Mouse (Mus musculus) liver, embryonic 14.5 days (tissue): Measurements from ENCODE around the gene Kidins220. TPM values are rescaled to one million over a fixed set of nuclear protein-coding genes. Genes with fewer than 3 reads are reported as not detected.

Experiments
- ATAC-seq: fragments of 200-750 bp; cut with Nextera tagmentation; 2 replicates; pipeline ENCODE4 v1.8.0; 2017; ENCODE audit warnings: moderate number of reproducible peaks, mild to moderate bottlenecking, moderate library complexity; ENCODE audit not compliant: insufficient read depth
- DNase-seq, 3 experiments: peaks; one replicate each; pipeline ENCODE4 v3.0.0-alpha.2; 2012 to 2013; ENCODE audit warnings: low read depth in 3 of 3, low spot score in 3 of 3
- H3K27ac ChIP-seq: fragments of 300-500 bp; sonication (generic); 2 replicates; pipeline ENCODE4 v1.5.1; 2014; ENCODE audit warnings: moderate library complexity, mild to moderate bottlenecking, control low read depth, inconsistent platforms
- H3K27me3 ChIP-seq: fragments of 300-500 bp; sonication (generic); 2 replicates; pipeline ENCODE4 v1.6.1; 2014; ENCODE audit warnings: mild to moderate bottlenecking, low read length, moderate library complexity; ENCODE audit not compliant: control insufficient read depth, insufficient read depth
- H3K36me3 ChIP-seq: fragments of 300-500 bp; sonication (generic); replicated peaks from 2 replicates; pipeline ENCODE4 v1.6.1; 2014; ENCODE audit warnings: low read depth; ENCODE audit not compliant: control insufficient read depth, insufficient read depth
- H3K4me1 ChIP-seq, 2 experiments: fragments of 200-500 bp in 1 of 2; fragments of 300-500 bp in 1 of 2; sonication (generic) in 1 of 2; replicated peaks; 2 replicates each; pipeline ENCODE4 v1.6.1; 2012 to 2014; ENCODE audit warnings: antibody characterized with exemption in 1 of 2, inconsistent platforms in 1 of 2, low read length in 1 of 2; ENCODE audit not compliant: control insufficient read depth in 2 of 2, insufficient read depth in 2 of 2
- H3K4me2 ChIP-seq: fragments of 300-500 bp; sonication (generic); 2 replicates; pipeline ENCODE4 v1.6.1; 2014; ENCODE audit warnings: low read depth, mild to moderate bottlenecking, control low read depth, moderate library complexity
- H3K4me3 ChIP-seq, 2 experiments: fragments of 200-500 bp in 1 of 2; fragments of 300-500 bp in 1 of 2; sonication (generic) in 1 of 2; 2 replicates each; pipeline ENCODE4 v1.5.1; 2012 to 2014; ENCODE audit warnings: low read depth in 2 of 2, low read length in 2 of 2, mild to moderate bottlenecking in 2 of 2, control low read depth in 1 of 2, inconsistent platforms in 1 of 2, moderate library complexity in 1 of 2; ENCODE audit not compliant: insufficient read depth in 1 of 2
- H3K9ac ChIP-seq: fragments of 300-500 bp; sonication (generic); replicated peaks from 2 replicates; pipeline ENCODE4 v1.6.1; 2014; ENCODE audit warnings: mild to moderate bottlenecking, control low read depth, moderate library complexity
- H3K9me3 ChIP-seq: fragments of 300-500 bp; sonication (generic); 2 replicates; pipeline ENCODE4 v1.6.1; 2016; ENCODE audit warnings: low read length, mixed read lengths; ENCODE audit not compliant: control insufficient read depth
- CTCF ChIP-seq: IDR thresholded peaks from 2 replicates; pipeline ENCODE4 v1.5.1; 2016; ENCODE audit warnings: antibody characterized with exemption, low read depth, control low read depth
- EP300 ChIP-seq: IDR thresholded peaks from 2 replicates; pipeline ENCODE4 v1.6.1; 2016; ENCODE audit warnings: antibody characterized with exemption, low read depth
- WGBS: fragments of 180-500 bp; shearing (Covaris S2); extraction: QIAGEN DNeasy Blood & Tissue Kit; methylation state at CpG from one replicate; pipeline ENCODE4 v1.1.7; 2014; ENCODE audit not compliant: insufficient replicate concordance; 5-methylcytosine and 5-hydroxymethylcytosine counted together
- polyA plus RNA-seq, 2 experiments: library from polyadenylated mRNA; depleted of rRNA in 1 of 2; stranded (reverse) in 1 of 2; unstranded in 1 of 2; fragments of >200 nt; fragmentation: Nextera tagmentation in 1 of 2; extraction: Ambion mirVana in 1 of 2; gene quantifications; 2 replicates each; pipeline versions ENCODE4 v1.2.1 to v1.2.3; 2012 to 2014

Kidins220 gene
- polyA plus RNA-seq, 2 experiments = 7.9 to 9.4 TPM

DNA sequence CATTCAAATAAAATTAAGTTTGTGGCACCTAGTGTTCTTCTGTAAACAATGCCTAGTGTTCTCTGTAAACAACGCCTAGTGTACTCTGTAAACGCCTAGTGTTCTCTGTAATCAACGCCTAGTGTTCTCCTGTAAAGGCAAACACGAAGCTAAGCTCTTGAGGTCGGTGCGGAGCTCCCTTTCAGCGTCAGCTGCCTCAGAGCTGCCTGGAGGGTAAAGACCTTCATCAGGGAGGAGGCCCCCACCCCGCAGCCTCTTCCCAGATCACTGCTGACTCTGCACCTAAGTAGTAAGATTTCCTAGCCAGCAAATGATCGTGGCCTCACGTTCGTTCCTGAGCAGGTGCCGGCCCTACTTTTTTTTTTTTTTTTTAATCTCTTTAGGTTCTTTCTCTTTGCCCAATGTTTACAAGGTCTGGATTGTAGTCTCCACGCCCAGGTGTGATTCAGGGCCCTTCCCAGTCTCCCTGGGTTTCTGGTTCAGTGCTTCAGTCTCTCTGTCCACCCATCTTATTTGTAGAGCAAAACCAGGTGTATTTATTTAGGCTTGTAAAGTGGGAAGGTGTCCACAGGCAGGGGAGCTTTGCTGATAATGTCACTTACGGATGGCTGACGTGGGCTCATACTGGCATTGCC lies 37.1 kb downstream of the Kidins220 start:
- ATAC-seq (no peak), DNase-seq (no peak)
- H3K4me1 ChIP-seq = peaks cover 9 to 10% of the 10 kb centered on the region in 2 experiments
- no peak for TF ChIP-seq CTCF
- no peak for TF ChIP-seq EP300
- H3K4me3 ChIP-seq = no peak overlapping the region
- H3K9ac ChIP-seq = no peak overlapping the region
- 72% methylated on average over 15 of the region's 15 CpGs for WGBS
- peaks cover 28% of the 10 kb centered on the region for H3K36me3 ChIP-seq
- no peaks in the 10 kb centered on the region for H3K27me3 ChIP-seq
- no peaks in the 10 kb centered on the region for H3K9me3 ChIP-seq
- no peak overlapping the region for H3K27ac ChIP-seq
- H3K4me2 ChIP-seq = no peak overlapping the region

DNA sequence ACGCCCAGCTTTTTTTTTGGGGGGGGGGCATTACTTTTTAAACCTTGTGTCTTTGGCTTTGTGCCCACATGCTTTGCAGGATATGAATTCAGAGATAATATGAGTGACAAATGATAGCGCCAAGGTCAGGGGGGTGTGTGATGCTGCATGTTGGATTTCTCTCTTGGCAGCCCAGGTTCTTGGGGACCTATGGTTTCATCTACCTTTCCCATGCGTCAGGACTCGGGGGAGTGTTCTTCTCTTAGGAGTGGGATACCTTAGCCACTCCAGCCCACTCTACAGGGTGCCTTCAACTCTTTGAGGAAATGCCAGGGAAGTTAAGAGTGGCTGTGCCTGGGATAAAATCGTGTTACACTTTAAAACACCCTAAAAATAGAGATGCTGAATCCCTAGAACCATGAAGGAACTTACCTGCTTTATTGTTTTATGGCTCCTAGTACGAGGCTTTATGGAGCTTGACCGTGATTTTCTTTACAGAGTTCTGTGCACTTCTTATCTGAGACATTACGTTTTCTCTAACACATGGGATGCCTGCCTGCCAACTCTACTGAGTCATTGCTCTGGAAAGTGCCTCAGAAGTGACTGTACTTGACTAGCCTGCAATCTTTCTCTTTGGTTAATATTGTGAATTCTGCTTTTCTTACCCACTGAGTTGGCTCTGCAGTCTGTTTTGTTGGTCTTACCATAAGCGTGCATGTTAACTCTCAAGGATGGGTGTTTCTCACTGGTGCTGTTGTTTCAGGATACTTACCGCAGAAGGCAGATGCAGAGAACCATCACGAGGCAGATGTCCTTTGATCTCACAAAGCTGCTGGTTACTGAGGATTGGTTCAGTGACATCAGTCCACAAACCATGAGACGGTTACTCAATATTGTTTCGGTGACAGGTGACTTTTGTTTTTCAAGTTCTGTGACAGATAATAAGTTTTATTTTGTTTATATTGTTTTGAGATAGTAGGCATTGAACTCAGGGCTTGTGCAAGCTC lies 38.1 kb downstream of the Kidins220 start:
- peaks cover 36% of the 10 kb centered on the region for H3K36me3 ChIP-seq
- no peak for DNase-seq
- H3K4me2 ChIP-seq = no peak overlapping the region
- no peaks in the 10 kb centered on the region for H3K9me3 ChIP-seq
- no peak overlapping the region for H3K9ac ChIP-seq
- no peak for ATAC-seq
- H3K4me3 ChIP-seq = no peak overlapping the region
- H3K27me3 ChIP-seq = no peaks in the 10 kb centered on the region
- no peak overlapping the region for H3K27ac ChIP-seq
- peaks cover 9 to 10% of the 10 kb centered on the region in 2 experiments for H3K4me1 ChIP-seq
- 77% methylated on average over 13 of the region's 13 CpGs for WGBS
- TF ChIP-seq EP300 (no peak), CTCF (no peak)

DNA sequence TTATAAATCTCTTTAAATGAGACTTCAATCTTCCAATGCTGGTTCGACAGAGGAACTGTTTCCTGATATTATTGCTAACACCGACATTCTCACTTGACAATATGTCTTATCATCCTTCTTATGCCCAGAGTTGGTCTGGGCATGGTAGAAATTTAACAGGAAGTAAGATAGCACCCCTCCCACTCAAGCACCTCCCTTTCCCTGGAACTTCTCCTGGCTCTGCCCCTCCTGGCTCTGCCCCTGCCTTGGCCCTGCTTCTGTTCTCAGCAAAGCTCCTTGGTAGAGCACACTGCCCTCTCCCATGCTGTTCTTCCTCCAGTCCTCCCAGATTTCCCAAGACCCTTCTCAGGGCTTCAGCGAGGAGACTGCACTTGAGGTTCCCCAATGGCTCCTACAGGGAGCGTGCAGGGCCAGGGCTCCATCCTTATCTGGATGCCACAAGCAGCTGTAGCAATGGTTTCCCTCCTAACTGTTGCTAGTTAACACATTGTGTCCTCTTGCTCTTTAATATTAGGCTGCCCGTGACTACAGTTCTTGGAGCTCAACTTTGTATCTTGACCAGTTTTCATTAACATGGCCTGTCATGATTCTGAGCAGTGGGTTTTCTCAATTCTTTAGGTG lies 39.7 kb downstream of the Kidins220 start:
- DNase-seq (peak in 1 of 3 experiments; percentile 9), ATAC-seq (peak; percentile 75; the same call in 1 of the 2 replicates)
- H3K4me3 ChIP-seq = no peak overlapping the region
- H3K27me3 ChIP-seq = no peaks in the 10 kb centered on the region
- no peak overlapping the region for H3K9ac ChIP-seq
- H3K36me3 ChIP-seq = peaks cover 43% of the 10 kb centered on the region
- no peak overlapping the region; the same call in 1 of the 2 replicates for H3K4me2 ChIP-seq
- WGBS = 21% methylated on average over 5 of the region's 5 CpGs
- TF ChIP-seq EP300 = no peak
- no peak for TF ChIP-seq CTCF
- H3K27ac ChIP-seq = no peak overlapping the region
- H3K9me3 ChIP-seq = no peaks in the 10 kb centered on the region
- H3K4me1 ChIP-seq = peaks cover 9 to 10% of the 10 kb centered on the region in 2 experiments

DNA sequence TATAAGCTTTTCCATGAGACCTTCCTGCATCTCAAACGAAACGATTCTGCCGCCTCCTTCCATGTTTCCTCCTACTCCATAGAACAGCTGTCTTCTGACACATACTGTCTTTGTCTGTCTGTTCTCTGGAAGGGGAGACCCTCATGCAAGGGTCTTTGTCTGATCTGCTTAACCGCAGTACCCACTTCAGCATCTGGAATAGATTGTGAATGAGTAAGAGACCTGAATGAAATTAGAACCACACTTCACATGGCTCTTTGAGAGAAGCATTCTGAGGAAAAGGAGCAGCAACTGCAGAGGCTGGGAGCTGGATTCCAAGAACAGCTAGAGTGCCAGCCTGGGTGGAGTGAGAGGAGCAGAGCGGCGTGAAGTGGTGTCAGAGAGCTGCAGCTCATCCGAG lies 40.2 kb downstream of the Kidins220 start:
- WGBS = 79% methylated on average over 7 of the region's 7 CpGs
- Histone ChIP-seq H3K9ac (no peak overlapping the region), H3K4me2 (no peak overlapping the region; the same call in 1 of the 2 replicates), H3K27me3 (no peaks in the 10 kb centered on the region), H3K27ac (no peak overlapping the region), H3K4me1 (peaks cover 9 to 10% of the 10 kb centered on the region in 2 experiments), H3K36me3 (peaks cover 43% of the 10 kb centered on the region), H3K4me3 (no peak overlapping the region), H3K9me3 (no peaks in the 10 kb centered on the region)
- TF ChIP-seq EP300 = no peak
- no peak for TF ChIP-seq CTCF
- no peak for DNase-seq
- no peak for ATAC-seq
